Mouse (Mus musculus) midbrain, embryonic 13.5 days (tissue): ENCODE measurements at regions not wholly inside any gene's neighbourhood (a gene's known extent, or its start where the extent isn't known, plus 50 kb on each side); places are given as distances from the start of the nearest gene placed in this dataset.

Experiments
- ATAC-seq: fragments of 200-750 bp; cut with Nextera tagmentation; 2 replicates; pipeline ENCODE4 v1.8.0; 2017; ENCODE audit warnings: mild to moderate bottlenecking, moderate TSS enrichment, moderate library complexity
- H3K27ac ChIP-seq: fragments of 300-500 bp; sonication (generic); 2 replicates; pipeline ENCODE4 v1.5.1; 2015; ENCODE audit warnings: inconsistent platforms, mild to moderate bottlenecking, moderate library complexity
- H3K27me3 ChIP-seq: fragments of 300-500 bp; sonication (generic); 2 replicates; pipeline ENCODE4 v1.6.1; 2015; ENCODE audit warnings: mild to moderate bottlenecking, inconsistent platforms
- H3K36me3 ChIP-seq: fragments of 300-500 bp; sonication (generic); 2 replicates; pipeline ENCODE4 v1.6.1; 2015; ENCODE audit warnings: mild to moderate bottlenecking, inconsistent platforms
- H3K4me1 ChIP-seq: fragments of 300-500 bp; sonication (generic); replicated peaks from 2 replicates; pipeline ENCODE4 v1.6.1; 2015; ENCODE audit warnings: inconsistent platforms
- H3K4me2 ChIP-seq: fragments of 300-500 bp; sonication (generic); replicated peaks from 2 replicates; pipeline ENCODE4 v1.6.1; 2015; ENCODE audit warnings: moderate library complexity, mild to moderate bottlenecking, inconsistent platforms
- H3K4me3 ChIP-seq: fragments of 300-500 bp; sonication (generic); replicated peaks from 2 replicates; pipeline ENCODE4 v1.5.1; 2015; ENCODE audit warnings: mild to moderate bottlenecking, inconsistent platforms
- H3K9ac ChIP-seq: fragments of 300-500 bp; sonication (generic); replicated peaks from 2 replicates; pipeline ENCODE4 v1.6.1; 2015; ENCODE audit warnings: mild to moderate bottlenecking, inconsistent platforms
- H3K9me3 ChIP-seq: fragments of 300-500 bp; sonication (generic); 2 replicates; pipeline ENCODE4 v1.6.1; 2016; ENCODE audit warnings: mild to moderate bottlenecking, inconsistent platforms
- WGBS: fragments of 180-500 bp; shearing (Covaris S2); methylation state at CpG from one replicate; pipeline ENCODE4 v1.1.7; 2015; 5-methylcytosine and 5-hydroxymethylcytosine counted together

DNA sequence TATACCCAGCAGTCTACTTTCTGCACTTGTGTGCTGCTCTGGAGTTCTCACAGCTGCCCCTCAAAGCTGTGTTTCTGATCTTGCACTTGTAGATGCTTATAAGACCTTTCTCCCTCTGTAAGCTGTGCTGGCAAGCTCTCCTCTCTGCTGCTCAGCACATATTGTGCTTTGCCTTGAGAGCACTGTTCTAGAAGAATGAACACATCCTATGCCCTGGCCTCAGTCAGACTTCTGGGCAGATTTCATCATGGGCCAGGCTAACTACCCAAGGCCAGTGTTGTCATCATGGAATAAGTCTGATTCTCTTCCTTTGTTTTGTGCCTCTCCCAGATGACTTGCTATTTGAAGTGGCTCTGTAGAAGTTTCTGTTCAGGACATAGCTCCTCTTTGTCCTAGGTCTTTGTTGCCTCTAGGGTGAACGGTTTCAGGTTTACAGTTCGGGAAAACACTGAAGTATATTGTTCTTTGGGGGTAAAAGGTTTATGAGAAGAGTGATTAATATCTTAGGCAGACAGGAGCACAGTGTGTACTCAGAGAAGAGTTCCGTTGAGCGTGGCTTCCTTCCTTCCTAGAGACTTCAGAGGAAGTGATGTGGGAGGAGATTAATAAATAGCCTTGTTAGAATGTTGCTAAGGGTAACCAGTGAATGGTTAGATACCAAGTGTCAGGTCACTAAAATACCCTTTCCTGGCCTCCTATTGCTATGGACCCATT lies 70.8 kb downstream of the Pcdh18 start:
- no peak overlapping the region for H3K4me3 ChIP-seq
- ATAC-seq = no peak
- no peaks in the 10 kb centered on the region for H3K9me3 ChIP-seq
- no peaks in the 10 kb centered on the region for H3K36me3 ChIP-seq
- WGBS = 81% methylated on average over 4 of the region's 4 CpGs
- no peak overlapping the region for H3K27ac ChIP-seq
- no peak overlapping the region for H3K4me2 ChIP-seq
- no peaks in the 10 kb centered on the region for H3K27me3 ChIP-seq
- no peaks in the 10 kb centered on the region for H3K4me1 ChIP-seq
- no peak overlapping the region for H3K9ac ChIP-seq

GRCm38 (mm10) chr3:49674921-49675320 lies 82.2 kb downstream of the Pcdh18 start:
- no peaks in the 10 kb centered on the region for H3K36me3 ChIP-seq
- no peak overlapping the region for H3K4me3 ChIP-seq
- no peaks in the 10 kb centered on the region for H3K27me3 ChIP-seq
- no peak overlapping the region for H3K9ac ChIP-seq
- WGBS = 86% methylated on average over 6 of the region's 6 CpGs
- H3K9me3 ChIP-seq = no peaks in the 10 kb centered on the region
- H3K4me2 ChIP-seq = no peak overlapping the region
- peaks cover 3% of the 10 kb centered on the region; the same call in 1 of the 2 replicates for H3K4me1 ChIP-seq
- H3K27ac ChIP-seq = no peak overlapping the region
- ATAC-seq = no peak

- WGBS = 26% methylated on average over 2 of the region's 2 CpGs
- Histone ChIP-seq H3K9me3 (no peaks in the 10 kb centered on the region), H3K27ac (no peak overlapping the region), H3K4me2 (no peak overlapping the region), H3K9ac (no peak overlapping the region), H3K27me3 (no peaks in the 10 kb centered on the region), H3K4me1 (peaks cover 3% of the 10 kb centered on the region; the same call in 1 of the 2 replicates), H3K4me3 (no peak overlapping the region), H3K36me3 (no peaks in the 10 kb centered on the region)
- ATAC-seq = no peak
Observed at GRCm38 (mm10) chr3:49672685-49673184, 84.4 kb downstream of the Pcdh18 start.

DNA sequence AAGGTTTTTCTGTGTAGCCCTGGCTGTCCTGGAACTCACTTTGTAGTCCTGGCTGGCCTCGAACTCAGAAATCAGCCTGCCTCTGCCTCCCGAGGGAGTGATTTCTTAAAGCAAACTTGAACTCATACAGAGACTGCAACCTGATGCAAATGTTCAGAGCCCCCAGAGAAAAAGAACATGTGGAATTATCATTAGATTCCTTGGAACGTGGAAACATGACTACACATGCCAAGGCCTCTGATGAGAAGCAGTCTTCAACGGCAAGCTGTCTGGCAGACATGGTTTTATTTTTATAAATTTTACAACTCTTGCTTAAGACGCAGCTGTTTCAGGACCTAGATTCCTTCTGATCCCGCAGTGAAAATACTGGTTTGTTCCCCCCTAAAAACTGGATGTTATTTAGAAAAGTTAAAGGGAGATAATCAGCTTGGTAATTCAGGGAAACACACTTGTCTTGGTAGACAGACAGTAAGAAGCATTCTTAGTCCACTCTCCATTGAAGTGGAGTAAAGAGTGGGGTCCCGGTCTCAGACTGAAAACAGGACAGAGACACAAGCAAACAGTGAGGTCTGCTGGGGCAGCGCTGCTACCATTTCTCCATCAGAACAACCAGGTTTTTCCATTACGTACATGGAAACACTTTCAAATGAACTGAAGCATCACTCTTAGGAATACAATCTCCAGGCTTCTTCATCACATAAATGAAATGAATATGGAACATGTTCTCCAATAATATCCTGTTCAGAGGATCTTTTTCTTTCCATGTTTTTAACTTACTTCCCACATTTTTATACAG lies 89.4 kb downstream of the Pcdh18 start:
- Histone ChIP-seq H3K4me2 (no peak overlapping the region), H3K4me3 (no peak overlapping the region), H3K9ac (no peak overlapping the region), H3K27me3 (no peaks in the 10 kb centered on the region), H3K36me3 (no peaks in the 10 kb centered on the region), H3K9me3 (no peaks in the 10 kb centered on the region), H3K4me1 (peaks cover 2% of the 10 kb centered on the region; the same call in 1 of the 2 replicates), H3K27ac (no peak overlapping the region)
- whole genome bisulfite sequencing = 94% methylated on average over 9 of the region's 9 CpGs
- ATAC-seq = no peak

DNA sequence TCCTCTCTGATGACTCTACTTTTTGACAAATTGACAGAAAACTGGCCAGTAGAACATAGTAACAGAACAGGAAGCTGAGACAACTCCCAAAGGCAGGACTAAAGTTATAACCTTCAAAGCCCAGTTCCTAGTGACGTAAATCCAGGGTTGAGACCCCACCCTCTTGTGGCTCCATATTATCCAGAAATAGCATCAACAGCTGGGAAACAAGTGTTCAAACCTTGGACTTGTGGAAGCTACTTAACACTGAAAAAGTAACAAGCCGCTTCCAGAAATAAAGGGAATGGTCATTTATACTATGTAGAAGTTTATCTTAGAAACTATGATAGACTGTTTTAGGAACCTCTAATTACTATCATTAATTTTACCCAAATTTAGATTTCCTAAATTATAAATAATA lies 90.6 kb downstream of the Pcdh18 start:
- 94% methylated on average over 2 of the region's 2 CpGs for WGBS
- no peaks in the 10 kb centered on the region for H3K36me3 ChIP-seq
- no peak overlapping the region for H3K27ac ChIP-seq
- no peaks in the 10 kb centered on the region for H3K4me1 ChIP-seq
- no peak overlapping the region for H3K9ac ChIP-seq
- no peak overlapping the region for H3K4me3 ChIP-seq
- no peaks in the 10 kb centered on the region for H3K9me3 ChIP-seq
- no peak for ATAC-seq
- H3K27me3 ChIP-seq = no peaks in the 10 kb centered on the region
- no peak overlapping the region for H3K4me2 ChIP-seq

GRCm38 (mm10) chr3:49648895-49649175 lies 108.3 kb downstream of the Pcdh18 start:
- no peak for ATAC-seq
- WGBS = 77% methylated on average over 1 of the region's 1 CpGs
- Histone ChIP-seq H3K9me3 (no peaks in the 10 kb centered on the region), H3K27ac (no peak overlapping the region), H3K4me1 (no peaks in the 10 kb centered on the region), H3K27me3 (no peaks in the 10 kb centered on the region), H3K36me3 (no peaks in the 10 kb centered on the region), H3K9ac (no peak overlapping the region), H3K4me2 (no peak overlapping the region), H3K4me3 (no peak overlapping the region)

- H3K4me1 ChIP-seq = no peaks in the 10 kb centered on the region
- H3K4me2 ChIP-seq = no peak overlapping the region
- no peaks in the 10 kb centered on the region for H3K36me3 ChIP-seq
- no peaks in the 10 kb centered on the region for H3K9me3 ChIP-seq
- H3K9ac ChIP-seq = no peak overlapping the region
- no peak overlapping the region for H3K4me3 ChIP-seq
- H3K27me3 ChIP-seq = no peaks in the 10 kb centered on the region
- 83% methylated on average over 5 of the region's 5 CpGs for WGBS
- ATAC-seq = no peak
- H3K27ac ChIP-seq = no peak overlapping the region
Observed at GRCm38 (mm10) chr3:49648040-49648894, 108.9 kb downstream of the Pcdh18 start.

DNA sequence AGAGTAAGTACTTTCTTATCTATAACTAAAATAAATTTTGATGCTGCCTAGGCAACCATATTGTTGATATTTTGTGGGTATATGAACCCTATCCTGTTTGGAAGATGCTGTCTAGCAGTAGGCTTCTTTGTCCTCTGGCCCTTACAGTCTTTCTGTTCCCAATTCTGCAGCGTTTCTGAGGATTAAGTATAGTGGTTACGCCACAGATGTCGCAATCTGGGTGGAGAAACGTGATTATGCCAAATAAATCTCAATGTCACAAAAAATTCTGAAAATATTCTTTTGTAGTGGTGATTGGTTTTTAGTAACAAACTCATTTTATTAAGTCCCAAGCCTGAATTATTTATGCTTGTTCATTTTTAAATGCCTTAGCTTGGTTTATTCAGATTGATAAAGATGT lies 112.1 kb downstream of the Pcdh18 start:
- Histone ChIP-seq H3K4me1 (0 out of 2 replicates have a peak, but pooled peaks cover 10% of the 10 kb centered on the region), H3K9ac (no peak overlapping the region), H3K27me3 (no peaks in the 10 kb centered on the region), H3K4me2 (no peak overlapping the region), H3K9me3 (no peaks in the 10 kb centered on the region), H3K27ac (no peak overlapping the region), H3K36me3 (no peaks in the 10 kb centered on the region), H3K4me3 (no peak overlapping the region)
- WGBS = 91% methylated on average over 4 of the region's 4 CpGs
- no peak for ATAC-seq

GRCm38 (mm10) chr3:49643871-49644270 lies 113.3 kb downstream of the Pcdh18 start:
- no peak overlapping the region for H3K4me3 ChIP-seq
- 0 out of 2 replicates have a peak, but pooled peaks cover 10% of the 10 kb centered on the region for H3K4me1 ChIP-seq
- H3K9ac ChIP-seq = no peak overlapping the region
- H3K27ac ChIP-seq = no peak overlapping the region
- H3K36me3 ChIP-seq = no peaks in the 10 kb centered on the region
- WGBS = 93% methylated on average over 8 of the region's 8 CpGs
- ATAC-seq = 0 out of 2 replicates have a peak, but pooled peaks have one; percentile 34
- H3K27me3 ChIP-seq = no peaks in the 10 kb centered on the region
- no peak overlapping the region for H3K4me2 ChIP-seq
- H3K9me3 ChIP-seq = no peaks in the 10 kb centered on the region

- H3K9me3 ChIP-seq = no peaks in the 10 kb centered on the region
- 35% methylated on average over 4 of the region's 4 CpGs for WGBS
- peak; percentile 94 for ATAC-seq
Observed at GRCm38 (mm10) chr3:49641966-49642758, 115.0 kb downstream of the Pcdh18 start.

GRCm38 (mm10) chr3:49641411-49641810 lies 115.7 kb downstream of the Pcdh18 start:
- Histone ChIP-seq H3K27me3 (no peaks in the 10 kb centered on the region), H3K4me2 (no peak overlapping the region), H3K9ac (no peak overlapping the region), H3K4me3 (no peak overlapping the region), H3K36me3 (no peaks in the 10 kb centered on the region), H3K27ac (no peak overlapping the region), H3K4me1 (0 out of 2 replicates have a peak, but pooled peaks cover 10% of the 10 kb centered on the region), H3K9me3 (no peaks in the 10 kb centered on the region)
- 21% methylated on average over 1 of the region's 1 CpGs for WGBS
- ATAC-seq = peak; percentile 73

More at GRCm38 (mm10) chr3:49641966-49642758, 115.0 kb downstream of the Pcdh18 start:
- H3K27me3 ChIP-seq = no peaks in the 10 kb centered on the region
- H3K36me3 ChIP-seq = no peaks in the 10 kb centered on the region
- H3K9ac ChIP-seq = no peak overlapping the region
- 0 out of 2 replicates have a peak, but pooled peaks cover 10% of the 10 kb centered on the region for H3K4me1 ChIP-seq
- no peak overlapping the region for H3K27ac ChIP-seq
- no peak overlapping the region for H3K4me2 ChIP-seq
- no peak overlapping the region for H3K4me3 ChIP-seq
